Mouse (Mus musculus) thymus, adult 18-20 months (tissue): ENCODE data around the gene Rint1.

ENCODE experiments used
- DNase-seq, 2 experiments: peaks; one replicate each; pipeline ENCODE4 v3.0.0; 2022; ENCODE audit warnings: mixed read lengths in 2 of 2

Rint1 gene

DNA sequence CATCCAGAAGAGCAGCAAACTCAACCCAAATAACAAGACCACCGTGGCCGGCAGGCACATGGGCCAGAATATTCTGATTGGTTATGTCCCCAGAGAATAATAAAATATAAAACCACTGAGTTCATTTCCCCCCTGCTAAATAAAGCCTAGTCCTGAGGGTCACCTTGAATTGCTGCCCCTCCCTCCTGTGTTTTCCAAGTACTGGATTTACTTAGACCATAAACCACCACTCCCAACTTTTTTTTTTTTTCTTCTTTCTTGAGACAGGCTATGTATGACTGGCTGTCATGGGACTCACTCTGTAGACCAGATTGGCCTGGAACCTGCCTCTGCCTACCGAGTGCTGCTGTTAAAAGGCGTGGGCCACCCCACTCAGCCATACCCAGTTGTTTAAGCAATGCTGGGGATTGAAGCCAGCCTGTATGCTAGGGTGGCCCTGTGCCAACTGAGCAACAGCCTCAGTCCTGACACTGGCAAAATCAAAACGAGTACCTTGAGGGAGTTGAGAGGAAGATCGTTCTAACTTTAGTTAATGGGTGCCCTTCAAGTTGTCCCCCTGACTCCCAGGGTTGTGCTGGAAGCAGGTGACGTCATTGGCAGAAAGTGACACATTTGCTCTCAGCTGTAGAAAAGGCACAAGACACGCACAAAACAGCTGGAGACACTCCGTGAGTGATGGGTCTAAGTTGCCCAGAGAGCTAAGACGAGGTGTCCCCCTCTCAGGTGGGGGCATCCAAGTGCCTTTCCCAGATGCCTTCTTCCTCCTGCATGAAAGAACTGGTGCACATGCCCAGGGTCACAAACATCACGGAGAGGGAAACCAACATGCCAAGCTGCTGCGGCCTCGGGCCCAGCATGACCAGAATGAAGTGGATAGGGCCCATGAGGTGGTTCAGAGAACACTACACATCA lies 76.8 kb downstream of the Rint1 start:
- no peak for DNase-seq

DNA sequence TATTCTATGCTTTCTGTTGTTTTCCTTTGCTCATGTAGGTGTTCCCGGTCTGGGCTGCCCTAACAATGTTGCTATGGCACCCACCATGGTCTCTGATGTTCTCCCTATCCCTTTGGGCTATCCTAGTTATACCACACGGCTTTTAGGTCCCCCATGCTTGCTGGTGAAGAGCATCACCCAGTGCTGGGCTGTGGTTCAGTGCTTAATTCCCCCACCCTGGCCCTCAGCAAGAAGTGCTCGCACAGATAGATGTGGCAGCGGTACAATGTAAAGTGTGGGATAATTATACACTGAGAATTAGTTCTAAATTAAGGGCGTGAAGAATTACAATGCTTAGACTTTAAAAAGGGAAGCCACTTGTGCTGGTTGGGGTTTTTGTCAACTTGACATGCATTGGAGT lies 78.4 kb downstream of the Rint1 start:
- DNase-seq: no peak
